Mouse (Mus musculus) spleen, embryonic (tissue): ENCODE data around the gene Gm14406.
"Not testable (repeated sequence)": the region's sequence is repeated elsewhere in the genome, so short reads cannot be mapped to it uniquely, and the experiment has no call there.

Experiments used
- CTCF ChIA-PET: fragments of 350-600 bp; sonication (Branson Sonifier 250); formaldehyde crosslinking; loops from one replicate; lab custom pipeline; 2022; lab: Charles Lee

Gm14406 gene

GRCm38 (mm10) chr2:177577998-177578397 is at the start of gene Gm14406:
Gene Gm14406, minus strand, starts transcription at chr2:177578210.
- CTCF ChIA-PET = not testable (repeated sequence)

GRCm38 (mm10) chr2:177575141-177575540 is 2.9 kb downstream of the Gm14406 start:
- CTCF ChIA-PET = not testable (repeated sequence)

- CTCF ChIA-PET = not testable (repeated sequence)
Measured at GRCm38 (mm10) chr2:177559365-177559764, 18.6 kb downstream of the Gm14406 start.

- CTCF ChIA-PET = not testable (repeated sequence)
Measured at GRCm38 (mm10) chr2:177555261-177555660, 22.7 kb downstream of the Gm14406 start.

GRCm38 (mm10) chr2:177537717-177538116 is 40.3 kb downstream of the Gm14406 start:
- CTCF ChIA-PET = not testable (repeated sequence)

GRCm38 (mm10) chr2:177537141-177537540 is 40.9 kb downstream of the Gm14406 start:
- CTCF ChIA-PET = not testable (repeated sequence)

- CTCF ChIA-PET = no interaction called here
Measured at GRCm38 (mm10) chr2:177535876-177536275, 42.1 kb downstream of the Gm14406 start.

GRCm38 (mm10) chr2:177524171-177524570 is 53.8 kb downstream of the Gm14406 start:
- CTCF ChIA-PET = not testable (repeated sequence)

GRCm38 (mm10) chr2:177523674-177524073 is 54.3 kb downstream of the Gm14406 start:
- CTCF ChIA-PET = not testable (repeated sequence)

GRCm38 (mm10) chr2:177523061-177523460 is 54.9 kb downstream of the Gm14406 start:
- CTCF ChIA-PET = no interaction called here

- CTCF ChIA-PET = no interaction called here
Measured at GRCm38 (mm10) chr2:177520035-177520434, 58.0 kb downstream of the Gm14406 start.
